Comparison of ENCODE assay signal across 12 mouse cellular contexts in genomic region chr5:140221016-140221650, GRCm38 (mm10).
DNase-seq lines count a peak whose midpoint lies in the region; ATAC-seq and TF ChIP-seq lines count a peak whose summit lies in the region.
"Had no signal": no experiment of that assay in that cellular context is flagged by ENCODE, and none has a peak within 500 bp of the region (broad histone marks: within the 10 kb centered on the region; RNA-seq: fewer than 3 reads in every experiment).

No protein-coding gene starts in this region.

- TF ChIP-seq CTCF in stomach, postnatal 0 days (IDR thresholded peaks at IDR 0.05; ENCODE audit: low read depth): no peak

- no peak for TF ChIP-seq EP300 in stomach, postnatal 0 days (optimal IDR thresholded peaks at IDR 0.05)

- no peak overlapping the region for H3K4me3 ChIP-seq in stomach, postnatal 0 days (ENCODE audit: low read depth, low read length)
- H3K4me3 ChIP-seq: erythroblast, embryonic 14.5 days; heart, embryonic 13.5 days; neural tube, embryonic 13.5 days had no signal

- no peaks in the 10 kb centered on the region for H3K36me3 ChIP-seq in stomach, postnatal 0 days (ENCODE audit: control insufficient read depth, insufficient read depth, low read length)
- H3K36me3 ChIP-seq: heart, embryonic 13.5 days; neural tube, embryonic 13.5 days had no signal

- H3K4me2 ChIP-seq in stomach, postnatal 0 days (replicated peaks; ENCODE audit: low read depth): no peak overlapping the region
- H3K4me2 ChIP-seq: heart, embryonic 13.5 days; neural tube, embryonic 13.5 days had no signal

- no peak overlapping the region for H3K9ac ChIP-seq in stomach, postnatal 0 days (ENCODE audit: low read length)
- H3K9ac ChIP-seq: heart, embryonic 13.5 days; neural tube, embryonic 13.5 days had no signal

- ATAC-seq in cerebellum, adult (ENCODE audit: insufficient number of reproducible peaks, low FRiP score, low TSS enrichment): no peak
- no peak for ATAC-seq in stomach, postnatal 0 days (ENCODE audit: low FRiP score, low TSS enrichment)
- ATAC-seq: intestine, postnatal 0 days had no signal

- H3K27ac ChIP-seq in stomach, postnatal 0 days (replicated peaks): no peak overlapping the region
- H3K27ac ChIP-seq: heart, embryonic 13.5 days; neural tube, embryonic 13.5 days had no signal

- WGBS in stomach, postnatal 0 days: 63% methylated on average over 3 of the region's 3 CpGs

- no peaks in the 10 kb centered on the region for H3K27me3 ChIP-seq in stomach, postnatal 0 days (ENCODE audit: control insufficient read depth, insufficient read depth, low read length)
- H3K27me3 ChIP-seq: neural tube, embryonic 13.5 days had no signal

- no peaks in the 10 kb centered on the region for H3K9me3 ChIP-seq in stomach, postnatal 0 days (ENCODE audit: control insufficient read depth, low read length)
- H3K9me3 ChIP-seq: heart, embryonic 13.5 days; neural tube, embryonic 13.5 days had no signal

- H3K4me1 ChIP-seq in stomach, postnatal 0 days (replicated peaks; ENCODE audit: control insufficient read depth, insufficient read depth): no peaks in the 10 kb centered on the region

- DNase-seq in cerebellum, adult 9-10 months: peak; percentile 13
- peak; percentile 20 for DNase-seq in lung, postnatal 14 days
- DNase-seq in lung, postnatal 4 days: no peak
- peak; percentile 47 for DNase-seq in gastrocnemius, postnatal 10 days
- DNase-seq in ovary, postnatal 10 days (ENCODE audit: low spot score): peak; percentile 30
- DNase-seq in stomach, postnatal 0 days (ENCODE audit: low spot score): no peak
- no peak for DNase-seq in left cerebral cortex, adult 18-20 months (ENCODE audit: low spot score in 2 of 2)

Comparison
In these comparisons a context has a peak if more than half of its experiments do, and no peak if none do; other contexts are left out.
1. DNase-seq: peak in cerebellum, adult 9-10 months (single experiment), lung, postnatal 14 days (single experiment), gastrocnemius, postnatal 10 days (single experiment) and ovary, postnatal 10 days (single experiment); none in lung, postnatal 4 days (0 of 2), stomach, postnatal 0 days (single experiment) and left cerebral cortex, adult 18-20 months (0 of 2).